Mouse (Mus musculus): ENCODE measurements around the gene Col11a1. TPM values are rescaled to one million over a fixed set of nuclear protein-coding genes. Genes with fewer than 3 reads are reported as not detected.

Gene Col11a1
- 0.01 TPM in 1 of 2 replicates, not detected in the other for polyA plus RNA-seq (2012; rRNA removed)

GRCm38 (mm10) chr3:114029971-114030635 is at the start of gene Col11a1:
TSS of gene Col11a1 (plus strand) at chr3:114030540.
- TF ChIP-seq POLR2A (IDR thresholded peaks at IDR 0.05; ENCODE audit: low read depth, low read length) (no peak), CTCF (IDR thresholded peaks at IDR 0.05; ENCODE audit: extremely low read depth, insufficient read length, insufficient replicate concordance, low read depth, low read length) (no peak)
- Histone ChIP-seq H3K36me3 (ENCODE audit: control insufficient read depth, insufficient read depth, low read length) (no peaks in the 10 kb centered on the region), H3K27ac (ENCODE audit: insufficient read depth, low read depth, low read length) (no peak within 1 kb of the TSS), H3K4me3 (ENCODE audit: low read depth, low read length) (peak within 1 kb of the TSS; percentile 8; the same call in 1 of the 2 replicates), H3K27me3 (ENCODE audit: control insufficient read depth, insufficient read depth, low read length) (no peaks in the 10 kb centered on the region; the same call in 1 of the 2 replicates), H3K4me1 (ENCODE audit: control insufficient read depth, insufficient read depth, insufficient read length, low read length) (no peaks in the 10 kb centered on the region)
- 3% methylated on average over 19 of the region's 19 CpGs for WGBS

GRCm38 (mm10) chr3:113990936-113991335 is 39.4 kb upstream of the Col11a1 start:
- H3K4me1 ChIP-seq (ENCODE audit: control insufficient read depth, insufficient read depth, insufficient read length, low read length), result no peaks in the 10 kb centered on the region
- H3K27ac ChIP-seq (ENCODE audit: insufficient read depth, low read depth, low read length), result no peak overlapping the region
- H3K36me3 ChIP-seq (ENCODE audit: control insufficient read depth, insufficient read depth, low read length), result no peaks in the 10 kb centered on the region
- H3K4me3 ChIP-seq (ENCODE audit: low read depth, low read length), result no peak overlapping the region
- WGBS, result 77% methylated on average over 6 of the region's 6 CpGs
- TF ChIP-seq CTCF (IDR thresholded peaks at IDR 0.05; ENCODE audit: extremely low read depth, insufficient read length, insufficient replicate concordance, low read depth, low read length) (no peak), POLR2A (IDR thresholded peaks at IDR 0.05; ENCODE audit: low read depth, low read length) (no peak)
- H3K27me3 ChIP-seq (ENCODE audit: control insufficient read depth, insufficient read depth, low read length), result no peaks in the 10 kb centered on the region; the same call in 1 of the 2 replicates

- TF ChIP-seq POLR2A (IDR thresholded peaks at IDR 0.05; ENCODE audit: low read depth, low read length), result no peak
- no peak for TF ChIP-seq CTCF (IDR thresholded peaks at IDR 0.05; ENCODE audit: extremely low read depth, insufficient read length, insufficient replicate concordance, low read depth, low read length)
- no peak overlapping the region for H3K4me3 ChIP-seq (ENCODE audit: low read depth, low read length)
- WGBS, result 4% methylated on average over 9 of the region's 9 CpGs
Measured at GRCm38 (mm10) chr3:114030886-114031285, 546 bp downstream of the Col11a1 start.

GRCm38 (mm10) chr3:114031351-114032213 is 1.2 kb downstream of the Col11a1 start:
- H3K4me1 ChIP-seq (ENCODE audit: control insufficient read depth, insufficient read depth, insufficient read length, low read length), result no peaks in the 10 kb centered on the region
- TF ChIP-seq CTCF (IDR thresholded peaks at IDR 0.05; ENCODE audit: extremely low read depth, insufficient read length, insufficient replicate concordance, low read depth, low read length) (no peak), POLR2A (IDR thresholded peaks at IDR 0.05; ENCODE audit: low read depth, low read length) (no peak)
- H3K36me3 ChIP-seq (ENCODE audit: control insufficient read depth, insufficient read depth, low read length), result no peaks in the 10 kb centered on the region
- 5% methylated on average over 21 of the region's 21 CpGs for WGBS
- no peak overlapping the region for H3K27ac ChIP-seq (ENCODE audit: insufficient read depth, low read depth, low read length)
- no peaks in the 10 kb centered on the region; the same call in 1 of the 2 replicates for H3K27me3 ChIP-seq (ENCODE audit: control insufficient read depth, insufficient read depth, low read length)
- no peak overlapping the region for H3K4me3 ChIP-seq (ENCODE audit: low read depth, low read length)

More at GRCm38 (mm10) chr3:114030886-114031285, 546 bp downstream of the Col11a1 start:
- no peaks in the 10 kb centered on the region for H3K4me1 ChIP-seq (ENCODE audit: control insufficient read depth, insufficient read depth, insufficient read length, low read length)
- H3K27me3 ChIP-seq (ENCODE audit: control insufficient read depth, insufficient read depth, low read length), result no peaks in the 10 kb centered on the region; the same call in 1 of the 2 replicates
- H3K27ac ChIP-seq (ENCODE audit: insufficient read depth, low read depth, low read length), result no peak overlapping the region
- H3K36me3 ChIP-seq (ENCODE audit: control insufficient read depth, insufficient read depth, low read length), result no peaks in the 10 kb centered on the region

- no peak for TF ChIP-seq CTCF (IDR thresholded peaks at IDR 0.05; ENCODE audit: extremely low read depth, insufficient read length, insufficient replicate concordance, low read depth, low read length)
- TF ChIP-seq POLR2A (IDR thresholded peaks at IDR 0.05; ENCODE audit: low read depth, low read length), result no peak
- no peaks in the 10 kb centered on the region for H3K36me3 ChIP-seq (ENCODE audit: control insufficient read depth, insufficient read depth, low read length)
- WGBS, result 10% methylated on average over 4 of the region's 4 CpGs
- H3K27ac ChIP-seq (ENCODE audit: insufficient read depth, low read depth, low read length), result no peak overlapping the region
- H3K4me1 ChIP-seq (ENCODE audit: control insufficient read depth, insufficient read depth, insufficient read length, low read length), result no peaks in the 10 kb centered on the region
- no peaks in the 10 kb centered on the region; the same call in 1 of the 2 replicates for H3K27me3 ChIP-seq (ENCODE audit: control insufficient read depth, insufficient read depth, low read length)
- no peak overlapping the region for H3K4me3 ChIP-seq (ENCODE audit: low read depth, low read length)
Measured at GRCm38 (mm10) chr3:114032333-114032732, 2.0 kb downstream of the Col11a1 start.

GRCm38 (mm10) chr3:114052406-114052805 is 22.1 kb downstream of the Col11a1 start:
- H3K27ac ChIP-seq (ENCODE audit: insufficient read depth, low read depth, low read length), result no peak overlapping the region
- no peaks in the 10 kb centered on the region for H3K36me3 ChIP-seq (ENCODE audit: control insufficient read depth, insufficient read depth, low read length)
- no peaks in the 10 kb centered on the region for H3K27me3 ChIP-seq (ENCODE audit: control insufficient read depth, insufficient read depth, low read length)
- H3K4me3 ChIP-seq (ENCODE audit: low read depth, low read length), result no peak overlapping the region
- no peak for TF ChIP-seq POLR2A (IDR thresholded peaks at IDR 0.05; ENCODE audit: low read depth, low read length)
- TF ChIP-seq CTCF (IDR thresholded peaks at IDR 0.05; ENCODE audit: extremely low read depth, insufficient read length, insufficient replicate concordance, low read depth, low read length), result no peak
- H3K4me1 ChIP-seq (ENCODE audit: control insufficient read depth, insufficient read depth, insufficient read length, low read length), result no peaks in the 10 kb centered on the region

GRCm38 (mm10) chr3:114053501-114053900 is 23.2 kb downstream of the Col11a1 start:
- Histone ChIP-seq H3K36me3 (ENCODE audit: control insufficient read depth, insufficient read depth, low read length) (no peaks in the 10 kb centered on the region), H3K27me3 (ENCODE audit: control insufficient read depth, insufficient read depth, low read length) (no peaks in the 10 kb centered on the region), H3K27ac (ENCODE audit: insufficient read depth, low read depth, low read length) (no peak overlapping the region), H3K4me1 (ENCODE audit: control insufficient read depth, insufficient read depth, insufficient read length, low read length) (no peaks in the 10 kb centered on the region), H3K4me3 (ENCODE audit: low read depth, low read length) (no peak overlapping the region)
- no peak for TF ChIP-seq POLR2A (IDR thresholded peaks at IDR 0.05; ENCODE audit: low read depth, low read length)
- TF ChIP-seq CTCF (IDR thresholded peaks at IDR 0.05; ENCODE audit: extremely low read depth, insufficient read length, insufficient replicate concordance, low read depth, low read length), result no peak
- WGBS, result 64% methylated on average over 3 of the region's 3 CpGs
